Mouse (Mus musculus) kidney, postnatal 4 days (tissue): Measurements from ENCODE around the gene Prm3.
A peak's percentile ranks its signal among the peaks of the same experiment; 100 is the strongest.

ENCODE experiments used
- DNase-seq, 2 experiments: peaks; one replicate each; pipeline ENCODE4 v3.0.0; 2021; ENCODE audit warnings: mixed read lengths in 2 of 2

Prm3 gene

GRCm38 (mm10) chr16:10769661-10770060 is 21.1 kb downstream of the Prm3 start:
- no peak for DNase-seq

GRCm38 (mm10) chr16:10768821-10769220 is 21.9 kb downstream of the Prm3 start:
- no peak for DNase-seq

- DNase-seq: peak; percentile 75 to 83
Measured at GRCm38 (mm10) chr16:10767158-10767557, 23.6 kb downstream of the Prm3 start.

GRCm38 (mm10) chr16:10764323-10764722 is 26.4 kb downstream of the Prm3 start:
- peak; percentile 70 to 71 for DNase-seq

GRCm38 (mm10) chr16:10763540-10764264 is 27.0 kb downstream of the Prm3 start:
- DNase-seq: no peak

- DNase-seq: peak; percentile 43 to 44
Measured at GRCm38 (mm10) chr16:10762569-10763180, 28.0 kb downstream of the Prm3 start.

- no peak for DNase-seq
Measured at GRCm38 (mm10) chr16:10761182-10761581, 29.5 kb downstream of the Prm3 start.

- DNase-seq: no peak
Measured at GRCm38 (mm10) chr16:10756168-10756567, 34.5 kb downstream of the Prm3 start.

- no peak for DNase-seq
Measured at GRCm38 (mm10) chr16:10754521-10755296, 36.0 kb downstream of the Prm3 start.

GRCm38 (mm10) chr16:10749824-10750223 is 40.9 kb downstream of the Prm3 start:
- DNase-seq: peak; percentile 49 to 62

GRCm38 (mm10) chr16:10749226-10749625 is 41.5 kb downstream of the Prm3 start:
- DNase-seq: no peak

- DNase-seq: no peak
Measured at GRCm38 (mm10) chr16:10741082-10741481, 49.6 kb downstream of the Prm3 start.
